Mouse (Mus musculus) intestine, embryonic 16.5 days (tissue): ENCODE results near the gene Adcy5. TPM values are rescaled to one million over a fixed set of nuclear protein-coding genes. Genes with fewer than 3 reads are reported as not detected.

Experiments used
- ATAC-seq: fragments of 200-750 bp; cut with Nextera tagmentation; 2 replicates; pipeline ENCODE4 v1.8.0; 2017; ENCODE audit warnings: moderate TSS enrichment, moderate library complexity
- H3K27ac ChIP-seq: fragments of 300-500 bp; sonication (generic); 2 replicates; pipeline ENCODE4 v1.5.1; 2014; ENCODE audit warnings: mild to moderate bottlenecking, low read length
- H3K27me3 ChIP-seq: fragments of 300-500 bp; sonication (generic); replicated peaks from 2 replicates; pipeline ENCODE4 v1.6.1; 2014; ENCODE audit warnings: low read length, control low read depth, mixed read lengths; ENCODE audit not compliant: control insufficient read depth, insufficient read depth
- H3K36me3 ChIP-seq: fragments of 300-500 bp; sonication (generic); 2 replicates; pipeline ENCODE4 v1.6.1; 2014; ENCODE audit warnings: low read length, control low read depth; ENCODE audit not compliant: control insufficient read depth, insufficient read depth
- H3K4me1 ChIP-seq: fragments of 300-500 bp; sonication (generic); 2 replicates; pipeline ENCODE4 v1.6.1; 2014; ENCODE audit warnings: low read length, control low read depth, mixed read lengths; ENCODE audit not compliant: control insufficient read depth, insufficient read depth
- H3K4me2 ChIP-seq: fragments of 300-500 bp; sonication (generic); 2 replicates; pipeline ENCODE4 v1.6.1; 2014; ENCODE audit warnings: low read depth, low read length, control low read depth
- H3K4me3 ChIP-seq: fragments of 300-500 bp; sonication (generic); 2 replicates; pipeline ENCODE4 v1.5.1; 2014; ENCODE audit warnings: mild to moderate bottlenecking, low read length
- H3K9ac ChIP-seq: fragments of 300-500 bp; sonication (generic); 2 replicates; pipeline ENCODE4 v1.6.1; 2014; ENCODE audit warnings: low read depth, low read length
- H3K9me3 ChIP-seq: fragments of 300-500 bp; sonication (generic); 2 replicates; pipeline ENCODE4 v1.6.1; 2016; ENCODE audit warnings: low read length, control low read depth; ENCODE audit not compliant: control insufficient read depth
- WGBS: fragments of 180-500 bp; shearing (Covaris S2); extraction: QIAGEN DNeasy Blood & Tissue Kit; methylation state at CpG from one replicate; pipeline ENCODE4 v1.1.7; 2014; 5-methylcytosine and 5-hydroxymethylcytosine counted together
- polyA plus RNA-seq: library from polyadenylated mRNA; unstranded; fragments of >200 nt; fragmentation: Nextera tagmentation; extraction: Ambion mirVana; gene quantifications from 2 replicates; pipeline ENCODE4 v1.2.1, GENCODE M21; 2015

Adcy5 gene
- polyA plus RNA-seq, 1 experiment from 2014 or later = 2.0 TPM

- 73% methylated on average over 5 of the region's 5 CpGs for WGBS
- no peak overlapping the region for H3K4me3 ChIP-seq
- H3K36me3 ChIP-seq = 0 out of 2 replicates have a peak, but pooled peaks cover 2% of the 10 kb centered on the region
- H3K27ac ChIP-seq = no peak overlapping the region
- H3K4me1 ChIP-seq = no peaks in the 10 kb centered on the region
- no peak overlapping the region for H3K4me2 ChIP-seq
- no peaks in the 10 kb centered on the region for H3K27me3 ChIP-seq
- no peak for ATAC-seq
- no peaks in the 10 kb centered on the region for H3K9me3 ChIP-seq
- no peak overlapping the region for H3K9ac ChIP-seq
Observed at GRCm38 (mm10) chr16:35297786-35298185, 143.1 kb downstream of the Adcy5 start.

GRCm38 (mm10) chr16:35300156-35300555, 145.5 kb downstream of the Adcy5 start:
- Histone ChIP-seq H3K4me2 (no peak overlapping the region), H3K27ac (no peak overlapping the region), H3K36me3 (0 out of 2 replicates have a peak, but pooled peaks cover 6% of the 10 kb centered on the region), H3K4me1 (no peaks in the 10 kb centered on the region), H3K4me3 (no peak overlapping the region), H3K9me3 (no peaks in the 10 kb centered on the region), H3K27me3 (no peaks in the 10 kb centered on the region), H3K9ac (no peak overlapping the region)
- ATAC-seq = no peak
- 87% methylated on average over 6 of the region's 6 CpGs for WGBS

- no peak overlapping the region for H3K9ac ChIP-seq
- no peaks in the 10 kb centered on the region for H3K27me3 ChIP-seq
- no peaks in the 10 kb centered on the region for H3K9me3 ChIP-seq
- no peak overlapping the region for H3K27ac ChIP-seq
- 48% methylated on average over 7 of the region's 7 CpGs for WGBS
- no peaks in the 10 kb centered on the region for H3K4me1 ChIP-seq
- H3K4me3 ChIP-seq = no peak overlapping the region
- no peak for ATAC-seq
- 0 out of 2 replicates have a peak, but pooled peaks cover 6% of the 10 kb centered on the region for H3K36me3 ChIP-seq
- no peak overlapping the region for H3K4me2 ChIP-seq
Observed at GRCm38 (mm10) chr16:35302441-35303280, 148.0 kb downstream of the Adcy5 start.

GRCm38 (mm10) chr16:35303721-35304120, 149.0 kb downstream of the Adcy5 start:
- 92% methylated on average over 6 of the region's 6 CpGs for WGBS
- ATAC-seq = no peak

GRCm38 (mm10) chr16:35304416-35304815, 149.7 kb downstream of the Adcy5 start:
- Histone ChIP-seq H3K27ac (no peak overlapping the region), H3K4me3 (no peak overlapping the region), H3K4me2 (no peak overlapping the region), H3K36me3 (0 out of 2 replicates have a peak, but pooled peaks cover 6% of the 10 kb centered on the region), H3K4me1 (no peaks in the 10 kb centered on the region), H3K9ac (no peak overlapping the region), H3K9me3 (no peaks in the 10 kb centered on the region), H3K27me3 (no peaks in the 10 kb centered on the region)
- ATAC-seq = no peak
- 92% methylated on average over 5 of the region's 5 CpGs for WGBS

More at GRCm38 (mm10) chr16:35303721-35304120, 149.0 kb downstream of the Adcy5 start:
- Histone ChIP-seq H3K4me2 (no peak overlapping the region), H3K27ac (no peak overlapping the region), H3K9ac (no peak overlapping the region), H3K4me1 (no peaks in the 10 kb centered on the region), H3K27me3 (no peaks in the 10 kb centered on the region), H3K36me3 (0 out of 2 replicates have a peak, but pooled peaks cover 6% of the 10 kb centered on the region), H3K4me3 (no peak overlapping the region), H3K9me3 (no peaks in the 10 kb centered on the region)

GRCm38 (mm10) chr16:35305226-35305625, 150.5 kb downstream of the Adcy5 start:
- no peak for ATAC-seq
- Histone ChIP-seq H3K27me3 (no peaks in the 10 kb centered on the region), H3K9ac (no peak overlapping the region), H3K27ac (no peak overlapping the region), H3K4me2 (no peak overlapping the region), H3K4me1 (no peaks in the 10 kb centered on the region), H3K9me3 (no peaks in the 10 kb centered on the region), H3K4me3 (no peak overlapping the region), H3K36me3 (0 out of 2 replicates have a peak, but pooled peaks cover 6% of the 10 kb centered on the region)
- 79% methylated on average over 7 of the region's 7 CpGs for WGBS

- Histone ChIP-seq H3K9me3 (no peaks in the 10 kb centered on the region), H3K27ac (no peak overlapping the region), H3K36me3 (0 out of 2 replicates have a peak, but pooled peaks cover 6% of the 10 kb centered on the region), H3K4me2 (no peak overlapping the region), H3K4me3 (no peak overlapping the region), H3K4me1 (no peaks in the 10 kb centered on the region), H3K9ac (no peak overlapping the region), H3K27me3 (no peaks in the 10 kb centered on the region)
- ATAC-seq = no peak
- WGBS = 89% methylated on average over 2 of the region's 2 CpGs
Observed at GRCm38 (mm10) chr16:35306631-35307030, 152.0 kb downstream of the Adcy5 start.

- H3K36me3 ChIP-seq = 0 out of 2 replicates have a peak, but pooled peaks cover 6% of the 10 kb centered on the region
- WGBS = 89% methylated on average over 2 of the region's 2 CpGs
- no peak overlapping the region for H3K27ac ChIP-seq
- H3K4me2 ChIP-seq = no peak overlapping the region
- ATAC-seq = no peak
- no peak overlapping the region for H3K9ac ChIP-seq
- H3K27me3 ChIP-seq = no peaks in the 10 kb centered on the region
- no peaks in the 10 kb centered on the region for H3K9me3 ChIP-seq
- no peaks in the 10 kb centered on the region for H3K4me1 ChIP-seq
- H3K4me3 ChIP-seq = no peak overlapping the region
Observed at GRCm38 (mm10) chr16:35307331-35307730, 152.7 kb downstream of the Adcy5 start.

GRCm38 (mm10) chr16:35308016-35308415, 153.3 kb downstream of the Adcy5 start:
- Histone ChIP-seq H3K36me3 (0 out of 2 replicates have a peak, but pooled peaks cover 6% of the 10 kb centered on the region), H3K27me3 (no peaks in the 10 kb centered on the region), H3K4me1 (no peaks in the 10 kb centered on the region), H3K4me2 (no peak overlapping the region), H3K4me3 (no peak overlapping the region), H3K9me3 (no peaks in the 10 kb centered on the region), H3K9ac (no peak overlapping the region), H3K27ac (no peak overlapping the region)
- no peak for ATAC-seq
- WGBS = 87% methylated on average over 6 of the region's 6 CpGs
